Mouse (Mus musculus) ES-CJ7 (cell line): ENCODE results near the gene Nlrp2.

Experiments
- DNase-seq: peaks from one replicate; pipeline ENCODE4 v3.0.0; 2011; ENCODE audit warnings: low read depth, low spot score

Nlrp2 gene

GRCm38 (mm10) chr7:5350935-5351334 lies at the start of gene Nlrp2:
Gene Nlrp2, minus strand, starts transcription at chr7:5351035.
- DNase-seq: no peak

DNA sequence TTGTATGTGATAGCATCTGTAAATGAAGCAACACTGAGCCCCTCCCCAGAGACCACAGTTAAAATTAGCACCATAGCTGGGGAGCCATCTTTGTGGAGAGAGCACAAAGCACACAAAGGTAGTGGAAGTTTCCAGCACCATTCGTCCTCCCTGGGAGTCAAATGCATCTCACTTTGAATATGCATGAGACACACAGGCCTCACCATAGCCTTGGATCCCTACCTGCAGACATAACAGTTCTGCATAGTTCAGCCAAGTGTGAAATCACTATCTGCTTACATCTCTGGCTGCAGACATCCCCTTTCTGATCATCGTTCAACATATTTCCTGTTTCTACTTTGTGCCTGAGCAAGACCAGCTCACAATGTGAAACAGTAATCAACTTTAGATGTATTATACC lies 15.9 kb upstream of the Nlrp2 start:
- no peak for DNase-seq

DNA sequence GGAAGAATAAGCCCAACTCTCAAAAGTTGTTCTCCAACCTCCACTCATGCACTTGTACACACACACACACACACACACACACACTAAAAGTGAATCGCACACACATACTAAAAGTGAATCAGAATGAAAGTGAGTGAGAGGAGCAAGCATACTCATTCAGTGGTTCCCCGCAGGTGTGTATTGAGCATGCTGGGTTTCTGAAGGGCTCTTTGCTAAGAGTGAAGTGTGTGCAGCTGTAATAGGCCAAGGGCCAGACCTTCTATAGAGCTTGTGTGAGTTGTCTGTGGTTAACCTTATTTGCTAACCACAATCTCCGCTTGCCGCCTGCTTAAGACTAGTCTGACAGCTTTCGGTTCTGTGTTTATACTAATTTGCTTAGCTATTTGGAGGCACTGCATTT lies 12.8 kb upstream of the Nlrp2 start:
- no peak for DNase-seq

DNA sequence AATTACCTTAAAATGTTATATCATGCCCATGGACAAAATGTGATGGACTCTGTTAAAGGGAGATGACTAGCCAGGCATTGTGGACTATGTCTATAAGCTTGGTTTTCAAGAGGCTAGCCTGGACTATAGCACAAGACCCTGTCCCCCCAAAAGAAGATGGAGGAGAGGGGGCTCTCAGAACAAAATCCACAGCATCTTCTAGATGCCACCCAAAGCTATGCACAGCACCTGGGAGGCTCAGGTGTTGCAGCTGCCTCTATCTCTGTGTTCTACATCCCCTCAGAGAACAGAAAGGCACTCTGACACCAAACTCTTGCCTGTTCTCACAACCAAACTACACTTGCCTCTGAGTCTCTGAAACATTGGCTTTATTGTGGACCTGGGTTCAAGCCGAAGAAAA lies 598 bp downstream of the Nlrp2 start, which contains the start of gene Gm5065:
Gm5065 (plus strand) TSS at position 301 of the 400 bp plus-strand sequence.
- DNase-seq: no peak

GRCm38 (mm10) chr7:5327511-5327910 lies 23.3 kb downstream of the Nlrp2 start:
- DNase-seq: no peak

- peak; percentile 43 for DNase-seq
Measured at GRCm38 (mm10) chr7:5288281-5288680, 62.6 kb downstream of the Nlrp2 start.

DNA sequence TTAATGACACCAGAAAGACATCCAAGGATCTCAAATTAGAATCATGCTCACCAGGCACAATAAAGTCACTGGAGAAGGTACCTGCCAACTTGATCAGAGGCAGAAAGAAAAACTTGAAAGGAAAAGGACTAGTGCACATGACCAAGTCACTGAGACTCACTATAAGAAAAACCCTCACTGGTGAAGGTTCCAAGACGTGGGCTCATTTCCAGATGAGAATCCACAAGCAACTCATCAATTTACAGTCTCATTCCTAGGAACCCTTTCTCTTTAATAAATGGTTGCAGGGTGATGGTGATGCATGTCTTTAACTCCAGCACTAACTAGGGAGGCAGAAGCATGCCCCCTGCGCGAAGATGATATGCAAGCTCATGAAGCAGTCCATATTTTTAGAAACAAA lies 87.8 kb downstream of the Nlrp2 start:
- DNase-seq: no peak
